Mouse (Mus musculus): Measurements from ENCODE around the gene Hspa12b. TPM values are rescaled to one million over a fixed set of nuclear protein-coding genes. Genes with fewer than 3 reads are reported as not detected.
"Not testable (repeated sequence)": the region's sequence is repeated elsewhere in the genome, so short reads cannot be mapped to it uniquely, and the experiment has no call there.

Gene Hspa12b
- 1 to 10 TPM; 9.0 to 9.7 TPM for total RNA-seq (2021)

DNA sequence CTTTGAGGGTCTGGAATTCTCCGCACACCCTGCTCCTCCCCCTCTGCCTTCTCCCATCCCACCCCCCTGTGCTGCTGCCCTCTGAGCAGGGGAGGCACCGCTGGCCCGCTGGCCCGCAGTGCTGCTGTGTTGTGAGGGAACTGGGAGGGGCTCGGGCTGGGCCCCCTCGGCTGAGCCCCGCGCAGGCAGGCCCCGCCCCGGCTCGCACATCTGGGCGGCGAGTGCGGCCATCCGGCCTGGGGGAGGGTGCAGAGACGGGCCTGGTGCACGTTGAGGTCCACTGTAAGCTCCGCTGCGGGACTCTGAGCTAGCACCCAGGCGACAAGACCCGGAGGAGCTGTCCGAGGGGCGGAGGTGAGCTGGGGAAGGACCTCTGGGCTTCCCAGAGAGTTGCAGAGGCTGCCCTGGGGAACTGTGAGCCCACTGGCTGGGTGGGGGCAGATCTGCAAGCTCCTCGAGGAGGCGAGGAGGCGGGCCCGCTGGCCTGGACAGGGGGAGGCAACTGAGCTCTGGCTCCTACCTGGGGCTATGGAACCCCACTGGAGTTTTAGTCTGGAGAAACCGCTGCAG, at the start of gene Hspa12b:
Gene Hspa12b, plus strand, starts transcription at position 120 of the 570 bp plus-strand sequence.
- intact Hi-C loops (cut with DNase I) = no loop called here
- no peak for DNase-seq

DNA sequence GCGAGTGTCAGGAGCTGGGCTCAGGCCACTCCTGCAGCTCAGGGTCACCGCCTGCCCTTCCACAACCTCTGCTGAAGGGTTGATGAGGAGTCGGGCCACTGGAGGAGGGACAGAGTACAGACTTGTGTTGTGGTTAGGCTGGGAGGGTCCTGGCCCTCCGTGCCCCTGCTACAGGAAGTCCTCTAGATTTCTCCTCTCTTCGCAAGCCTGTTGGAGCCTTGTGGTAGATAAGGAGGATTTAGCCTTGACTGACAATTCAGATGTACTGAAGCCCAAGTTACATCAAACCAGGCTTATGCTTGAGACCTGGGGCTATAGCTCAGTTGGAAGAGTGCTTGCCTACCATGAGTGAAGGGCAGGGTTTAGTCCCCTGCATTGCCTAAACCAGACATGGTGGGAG, 46.6 kb upstream of the Hspa12b start:
- intact Hi-C loops (cut with DNase I) = no loop called here
- DNase-seq = no peak

DNA sequence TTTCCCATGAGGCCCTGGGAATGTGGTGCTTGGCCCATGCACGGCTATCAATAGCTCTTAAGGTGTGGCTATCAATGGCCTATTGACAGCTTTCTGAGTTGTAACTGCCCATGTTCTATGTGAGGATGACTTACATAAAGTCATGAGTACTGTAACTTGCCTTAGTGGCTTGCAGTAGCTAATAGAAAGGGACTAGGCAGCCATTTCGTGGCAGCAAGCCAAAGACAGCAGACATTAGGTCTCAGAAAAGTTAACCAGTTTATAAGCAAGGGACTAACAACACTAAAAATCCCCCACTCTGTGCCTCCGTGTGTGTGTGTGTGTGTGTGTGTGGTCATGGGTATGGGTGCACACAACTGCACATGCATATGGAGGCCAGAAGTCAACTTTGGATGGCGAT, 42.9 kb upstream of the Hspa12b start:
- intact Hi-C loops (cut with DNase I) = no loop called here
- DNase-seq = no peak

DNA sequence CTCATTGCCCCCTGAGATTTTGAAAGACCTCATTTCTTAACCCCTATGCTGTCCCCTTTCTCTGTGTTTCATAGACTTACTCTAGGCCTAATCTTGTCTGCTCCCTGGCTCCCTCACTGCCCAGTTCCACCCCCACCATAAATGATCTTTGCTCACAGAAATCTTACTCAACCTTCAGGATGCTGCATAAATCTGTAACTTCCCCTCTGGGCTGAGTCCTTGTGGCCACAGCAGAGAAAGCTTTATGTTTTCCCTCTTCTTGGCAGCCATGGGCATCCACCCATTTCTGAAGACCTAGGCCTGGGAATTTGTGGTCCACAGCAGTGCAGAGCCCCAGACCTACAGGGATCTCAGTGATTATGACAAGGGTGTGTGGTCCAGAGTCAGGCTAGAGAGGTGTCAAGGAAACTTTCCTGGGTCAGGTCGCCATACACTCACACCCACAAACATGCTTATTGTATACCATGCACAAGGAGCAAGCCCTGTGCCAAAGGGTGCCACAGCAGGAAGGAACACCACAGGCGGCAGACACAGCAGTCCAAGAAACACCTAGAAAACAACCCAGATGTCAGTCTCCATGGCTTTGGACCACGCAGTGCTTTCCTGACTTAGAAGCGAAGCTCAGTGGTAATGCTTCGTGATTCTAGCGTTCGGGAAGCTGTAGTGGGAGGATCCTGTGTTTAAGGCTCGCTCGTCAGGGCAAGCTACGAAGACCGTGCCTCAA, 40.3 kb upstream of the Hspa12b start, which contains the start of gene Siglec1:
Gene Siglec1, minus strand, starts transcription at position 99 of the 724 bp plus-strand sequence.
- intact Hi-C loops (cut with DNase I) = loop anchor here (5.0 kb wide), 1 partner anchor 325 kb away; no protein-coding TSS in a partner anchor
- DNase-seq = no peak

DNA sequence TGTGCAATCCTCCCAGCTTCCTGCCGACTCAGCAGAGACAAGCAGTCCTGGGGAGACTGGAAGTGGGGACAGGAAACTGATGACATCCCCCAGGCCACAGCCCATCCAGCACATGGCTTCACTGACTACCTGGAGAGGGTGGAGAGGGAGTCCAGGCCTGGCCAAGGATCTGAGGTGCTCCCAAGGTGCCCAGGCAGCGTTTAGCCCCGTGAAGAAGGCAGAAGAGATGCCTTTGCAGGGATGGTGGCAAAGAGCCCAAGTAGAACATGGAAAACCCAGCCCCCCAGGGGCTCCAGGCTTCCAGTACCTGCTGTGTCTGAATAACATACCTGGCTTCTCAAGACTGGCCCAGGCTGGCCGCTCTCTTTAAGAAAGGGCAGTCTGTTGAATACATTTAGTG, 38.5 kb upstream of the Hspa12b start:
- DNase-seq = no peak
- intact Hi-C loops (cut with DNase I) = loop anchor here (5.0 kb wide), 1 partner anchor 324 kb away; no protein-coding TSS in a partner anchor

DNA sequence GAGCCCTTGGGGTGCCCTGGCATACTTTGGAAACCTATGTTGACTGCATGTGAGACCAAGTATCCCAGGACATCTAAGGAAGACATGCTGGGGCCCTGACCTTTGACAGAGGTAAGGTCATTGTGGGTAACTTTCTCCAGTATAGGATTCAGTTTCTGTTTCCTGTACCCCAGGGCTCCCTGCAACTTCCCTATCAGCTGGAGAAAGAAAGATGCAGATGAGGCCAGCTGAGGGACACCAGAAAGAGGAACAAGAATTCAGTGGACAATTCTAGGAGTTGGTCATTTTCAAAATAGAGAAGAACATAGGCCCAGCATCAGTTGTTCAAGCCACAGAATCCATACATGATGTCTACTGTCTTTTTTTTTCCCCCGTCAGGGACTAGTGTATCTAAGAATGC, 37.4 kb upstream of the Hspa12b start:
- intact Hi-C loops (cut with DNase I) = loop anchor here (5.0 kb wide), 1 partner anchor 323 kb away; no protein-coding TSS in a partner anchor
- no peak for DNase-seq

DNA sequence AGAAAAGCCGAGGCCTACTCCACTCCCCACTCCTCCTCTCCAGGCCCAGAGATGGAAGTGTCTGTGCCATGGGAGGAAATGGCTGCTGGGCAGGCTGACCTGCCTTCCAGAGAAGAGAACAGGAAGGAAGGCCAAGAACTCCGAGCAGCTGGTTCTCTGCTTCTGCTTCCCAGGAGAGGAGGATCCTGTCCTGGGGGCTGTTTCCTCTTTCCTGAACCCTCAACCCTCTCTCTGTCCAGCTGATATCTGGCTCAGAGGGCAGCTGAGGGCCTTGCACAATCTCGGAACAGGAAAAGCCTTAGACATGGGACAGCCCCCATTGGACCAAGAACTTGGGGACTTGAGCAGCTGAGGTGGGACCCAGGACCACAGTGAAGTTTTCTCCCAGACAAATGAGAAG, 36.2 kb upstream of the Hspa12b start:
- intact Hi-C loops (cut with DNase I) = no loop called here
- no peak for DNase-seq

DNA sequence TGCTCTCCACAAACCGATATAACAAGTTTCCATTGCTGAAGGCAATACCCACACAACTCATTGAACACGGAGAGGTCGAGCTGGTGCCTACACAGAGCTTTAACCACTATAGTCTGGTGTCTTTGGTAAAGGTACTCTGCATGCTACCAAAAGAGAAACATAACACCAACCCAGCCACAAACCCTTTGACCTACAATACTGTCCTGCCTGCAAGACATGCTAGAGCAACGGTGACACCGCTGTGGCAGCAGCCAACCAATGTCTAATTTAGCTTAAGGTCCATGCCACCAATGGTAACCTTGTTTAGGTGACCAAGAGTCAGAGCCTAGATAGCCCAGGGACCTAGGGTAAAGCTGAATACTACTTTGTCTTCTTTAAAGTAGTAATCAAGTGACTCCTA, 33.5 kb upstream of the Hspa12b start:
- no peak for DNase-seq
- intact Hi-C loops (cut with DNase I) = no loop called here

DNA sequence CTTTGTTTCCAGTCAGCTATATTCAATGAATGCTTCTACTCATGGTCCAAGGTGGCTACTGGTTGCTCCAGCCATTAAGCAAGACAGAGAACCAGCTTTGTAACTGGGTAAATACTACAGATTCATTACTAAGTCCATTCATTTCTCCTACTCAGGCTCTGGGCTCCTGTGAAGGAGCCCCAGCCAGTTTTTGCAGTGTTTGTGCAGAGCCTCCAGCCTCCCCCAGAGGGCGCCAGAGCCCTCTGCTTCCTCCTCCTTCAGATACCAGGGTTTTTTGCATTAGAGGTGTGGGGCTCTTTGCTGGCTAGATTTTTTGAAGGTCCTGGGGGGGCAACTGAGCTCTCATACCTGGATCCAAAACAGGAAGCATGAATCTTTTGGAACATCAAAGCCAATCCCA, 32.3 kb upstream of the Hspa12b start:
- intact Hi-C loops (cut with DNase I) = no loop called here
- DNase-seq = peak; percentile 69

DNA sequence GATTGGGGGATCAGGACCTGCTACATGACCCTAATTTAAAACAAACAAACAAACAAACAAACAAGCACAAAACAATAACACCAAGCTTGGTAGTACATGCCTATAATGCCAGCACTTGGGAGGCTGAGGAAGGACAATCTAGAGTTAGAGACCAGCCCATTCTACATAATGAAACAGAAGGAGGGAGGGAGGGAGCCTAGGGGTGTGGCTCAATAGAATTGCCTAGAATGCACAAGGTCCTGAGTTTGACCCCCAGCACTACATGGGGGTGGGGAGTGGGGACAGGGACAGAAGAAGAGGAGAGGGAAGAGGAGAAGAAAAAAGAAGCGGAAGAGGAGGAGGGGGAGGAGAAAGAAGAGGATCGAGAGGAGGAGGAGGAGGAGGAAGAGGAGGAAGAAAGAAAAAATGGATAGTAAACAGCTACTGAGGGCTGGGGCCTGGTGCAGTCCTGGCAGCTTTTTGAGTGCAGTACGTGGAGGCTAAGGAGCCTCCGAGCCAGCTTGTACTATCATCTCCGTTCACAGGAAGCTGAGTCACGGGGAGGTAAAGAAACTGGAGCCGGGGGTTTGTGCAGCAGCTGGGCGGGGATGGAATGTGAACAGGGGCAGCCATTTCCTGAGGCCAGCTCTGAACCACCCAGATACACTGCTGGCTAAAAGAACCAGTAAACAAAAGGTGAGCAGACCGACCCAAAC, 30.8 kb upstream of the Hspa12b start:
- DNase-seq = no peak
- intact Hi-C loops (cut with DNase I) = no loop called here

DNA sequence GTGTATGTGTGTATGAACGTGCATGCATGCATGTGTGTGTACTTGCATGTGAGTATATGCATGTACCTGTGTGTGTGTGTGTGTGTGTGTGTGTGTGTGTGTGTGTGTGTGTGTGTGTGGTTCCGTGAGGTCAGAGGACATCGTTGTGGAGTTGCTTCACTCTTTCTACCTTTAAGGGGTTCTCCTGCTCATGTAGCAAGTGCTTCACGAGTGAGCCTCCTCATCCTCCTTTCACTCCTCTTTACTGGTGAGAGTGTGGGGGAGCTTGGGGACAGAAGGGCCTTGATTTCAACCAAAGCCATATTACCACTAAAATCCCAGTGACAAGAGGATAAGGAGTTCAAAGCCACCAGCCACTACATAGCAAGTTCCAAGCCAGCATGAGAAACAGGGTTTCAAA, 30.0 kb upstream of the Hspa12b start:
- DNase-seq = no peak
- intact Hi-C loops (cut with DNase I) = no loop called here

DNA sequence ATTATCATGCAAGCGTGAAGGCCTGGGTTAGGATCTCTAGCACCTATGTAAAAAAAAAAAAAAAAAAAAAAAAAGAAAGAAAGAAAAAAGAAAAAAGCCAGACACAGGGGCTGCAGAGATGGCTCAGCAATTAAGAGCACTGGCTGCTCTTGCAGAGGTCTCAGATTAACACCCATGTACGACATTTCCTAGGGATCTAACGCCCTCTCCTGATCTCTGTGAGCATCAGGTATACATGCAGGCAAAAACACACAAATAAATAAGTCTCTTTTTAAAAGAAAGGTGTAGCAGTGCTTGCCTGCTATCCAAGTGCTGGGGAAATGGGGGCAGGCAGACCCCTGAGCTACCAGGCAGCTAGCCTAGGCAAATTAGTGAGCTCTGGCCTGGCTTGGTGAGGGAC, 25.6 kb upstream of the Hspa12b start:
- no peak for DNase-seq
- intact Hi-C loops (cut with DNase I) = no loop called here

DNA sequence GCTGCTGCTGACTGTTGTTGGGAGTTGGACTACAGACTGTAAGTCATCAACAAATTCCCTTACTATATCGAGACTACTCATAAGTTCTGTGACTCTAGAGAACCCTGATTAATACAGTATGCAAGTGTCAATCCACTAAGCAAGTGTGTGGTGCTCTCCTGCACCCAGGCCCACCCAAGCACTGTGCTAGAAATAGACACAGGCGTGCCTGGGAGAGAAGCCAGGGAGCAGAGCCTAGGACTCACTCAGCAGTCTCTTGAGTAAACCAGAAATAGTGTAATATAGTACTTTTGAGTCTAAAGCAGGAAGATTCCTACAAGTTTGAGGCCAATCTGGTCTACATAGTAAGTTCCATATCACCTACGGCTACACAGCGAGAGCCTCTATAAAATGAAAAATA, 23.1 kb upstream of the Hspa12b start:
- DNase-seq = no peak
- intact Hi-C loops (cut with DNase I) = no loop called here

DNA sequence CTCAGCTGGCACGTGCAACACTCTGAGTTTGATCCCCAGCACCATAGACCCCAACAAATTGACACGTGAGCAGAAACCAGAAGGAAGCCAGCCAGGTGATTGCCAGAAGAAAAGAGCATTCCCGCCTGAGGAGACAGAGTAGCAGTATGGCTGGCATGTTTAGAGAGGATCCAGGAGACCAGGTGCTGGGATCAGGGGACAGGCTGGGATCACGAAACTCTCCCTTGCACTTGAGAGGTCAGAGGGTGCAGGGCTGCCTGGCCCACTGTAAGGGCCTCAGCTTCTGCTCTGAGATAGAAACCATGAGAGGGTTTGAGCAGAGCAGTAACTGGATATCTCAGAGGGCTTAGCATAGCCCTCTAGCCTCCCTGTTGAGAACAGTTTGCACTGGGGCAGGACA, 22.0 kb upstream of the Hspa12b start:
- DNase-seq; intact Hi-C loops (cut with DNase I): not testable (repeated sequence)

DNA sequence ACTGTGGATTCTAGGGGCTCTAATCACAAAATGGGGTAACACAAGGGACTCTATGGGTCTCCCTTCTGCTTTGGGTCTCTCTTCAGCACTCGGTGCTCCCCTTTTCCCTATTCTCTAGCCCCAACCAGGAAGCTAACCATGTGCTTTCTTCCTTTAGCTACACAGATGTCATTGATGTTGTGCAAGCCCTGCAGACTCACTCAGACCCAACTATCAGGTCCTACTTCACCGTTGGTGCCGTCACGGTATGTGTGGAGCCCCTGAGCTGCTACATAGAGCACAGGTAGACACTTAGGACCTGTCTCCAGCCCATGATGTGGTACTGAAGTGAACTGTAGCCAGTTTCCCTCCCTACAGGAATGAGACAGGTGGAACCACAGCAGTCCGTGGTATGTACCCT, 21.1 kb upstream of the Hspa12b start:
- intact Hi-C loops (cut with DNase I) = no loop called here

DNA sequence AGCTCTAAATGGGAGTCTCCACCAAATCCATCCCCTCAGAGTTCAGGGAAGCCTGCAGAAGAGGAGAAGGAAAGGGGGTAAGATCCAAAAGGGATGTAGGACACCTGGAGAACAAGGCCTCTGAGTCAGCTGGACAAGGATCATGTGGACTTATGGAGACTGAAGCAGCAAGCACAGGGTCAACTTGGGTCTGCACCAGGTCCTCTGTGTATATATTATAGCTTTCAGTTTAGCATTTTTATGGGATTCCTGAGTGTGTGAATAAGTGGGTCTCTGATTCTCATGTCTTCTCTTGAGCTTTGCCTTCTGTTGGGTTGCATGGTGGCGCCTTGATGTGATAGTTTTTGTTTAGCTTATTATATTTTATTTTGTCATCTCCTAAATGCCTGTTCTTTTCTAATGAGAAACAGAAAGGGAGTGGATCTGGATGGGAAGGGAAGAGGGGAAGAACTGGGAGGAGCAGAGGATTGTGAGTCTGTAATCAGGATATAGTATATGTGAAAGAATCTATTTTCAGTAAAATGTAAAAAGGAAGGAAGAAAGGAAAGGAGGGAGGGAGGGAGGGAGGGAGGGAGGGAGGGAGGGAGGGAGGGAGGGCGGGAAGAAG, 8.0 kb upstream of the Hspa12b start:
- intact Hi-C loops (cut with DNase I) = no loop called here
- no peak for DNase-seq

More for the DNA sequence above, 21.1 kb upstream of the Hspa12b start:
- no peak for DNase-seq

DNA sequence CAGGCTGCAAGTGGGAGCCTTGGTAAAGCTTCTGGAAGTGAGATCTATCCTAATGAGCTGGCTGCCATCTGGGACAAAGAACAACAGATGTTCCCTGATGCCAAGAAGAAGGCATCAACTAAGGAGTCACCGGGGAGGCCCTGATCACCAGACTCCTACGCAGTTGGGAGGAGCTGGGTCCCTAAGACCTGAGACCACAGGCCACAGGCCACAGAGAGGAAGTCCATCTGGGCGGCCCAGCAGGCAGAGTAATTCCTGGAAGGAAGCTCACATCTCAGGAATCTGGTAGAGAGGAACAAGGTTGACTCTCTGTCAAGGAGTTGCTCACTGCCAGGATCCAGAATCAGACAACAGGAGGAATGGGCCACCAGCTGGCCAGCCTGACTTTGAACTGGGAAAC, 2.9 kb upstream of the Hspa12b start:
- intact Hi-C loops (cut with DNase I) = no loop called here
- DNase-seq = no peak

DNA sequence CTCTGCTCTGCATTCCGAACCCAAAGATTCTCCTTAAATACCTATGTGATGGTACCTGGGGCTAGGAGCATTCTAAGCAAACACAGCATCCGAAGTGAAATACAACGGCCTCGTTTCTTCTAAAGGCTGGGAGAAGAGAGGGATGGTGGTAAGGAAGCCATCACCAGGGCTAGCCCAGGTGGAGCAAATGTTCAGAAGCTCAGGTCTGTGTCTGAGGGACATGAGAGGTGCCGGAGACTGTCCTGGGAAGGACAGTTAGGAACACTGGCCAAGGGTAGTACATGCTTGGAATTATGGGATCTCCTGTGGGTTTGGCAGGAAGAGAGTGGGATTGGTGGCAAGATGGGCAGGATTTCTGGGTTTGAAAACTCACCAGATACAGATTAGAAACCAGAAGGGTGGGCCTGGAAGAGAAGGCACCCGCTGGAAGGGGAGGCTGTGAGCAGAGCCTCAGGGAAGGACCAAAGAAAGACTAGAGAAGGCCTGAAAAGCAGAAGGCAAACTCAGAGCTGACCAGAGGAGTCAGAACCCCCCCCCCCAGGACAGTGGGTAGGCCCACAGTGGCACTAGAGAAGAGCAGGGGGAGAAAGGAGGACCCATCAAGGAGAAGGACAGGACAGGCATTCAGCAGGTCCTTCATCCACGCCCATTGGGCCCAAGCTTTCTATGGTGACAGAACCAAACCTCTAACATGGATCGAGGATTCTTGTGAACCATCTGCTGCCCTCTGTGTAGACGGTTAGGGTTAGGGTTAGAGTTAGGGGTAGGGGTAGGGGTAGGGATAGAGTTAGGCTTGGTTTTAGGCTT, 1.7 kb upstream of the Hspa12b start:
- intact Hi-C loops (cut with DNase I) = no loop called here
- no peak for DNase-seq

DNA sequence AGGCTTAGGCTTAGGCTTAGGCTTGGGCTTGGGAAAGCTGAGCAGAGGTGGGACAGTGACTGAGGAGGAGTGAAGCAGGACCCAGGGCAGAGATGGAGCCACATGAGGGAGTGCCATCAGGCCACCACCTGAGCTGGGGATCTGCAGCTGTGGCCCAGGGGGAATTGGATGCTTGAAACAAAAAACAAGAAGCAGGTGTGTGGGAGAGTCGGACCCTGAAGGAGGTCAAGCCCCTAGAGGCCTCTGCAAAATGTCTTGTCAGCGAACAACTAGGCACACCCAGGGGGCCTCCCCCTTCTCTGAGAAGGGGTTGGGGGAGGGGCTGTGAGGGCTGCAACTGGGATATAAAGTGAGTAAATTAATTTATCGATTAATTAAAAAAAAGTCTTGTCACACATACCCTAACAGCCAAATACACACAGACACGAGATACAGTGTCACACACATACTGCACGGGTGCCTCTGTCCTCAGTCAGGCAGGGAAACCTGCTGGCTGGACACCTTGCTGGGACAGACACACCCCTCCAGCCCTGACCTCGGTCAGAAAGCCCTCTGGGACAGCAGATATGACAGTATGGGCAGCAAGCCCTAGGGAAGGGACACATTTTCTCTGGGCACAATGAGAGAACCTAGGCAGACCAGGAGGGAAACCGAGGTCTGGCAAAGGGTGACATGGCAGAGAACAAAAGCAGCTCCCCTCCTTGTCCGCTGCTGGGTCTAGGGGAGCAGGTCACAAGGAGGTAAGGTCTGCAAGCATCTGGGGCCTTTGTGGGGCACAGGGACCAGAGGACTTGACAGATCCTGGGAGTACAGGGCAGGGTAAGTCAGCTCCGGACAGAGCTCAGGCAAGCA, 890 bp upstream of the Hspa12b start:
- intact Hi-C loops (cut with DNase I) = no loop called here
- DNase-seq = no peak

DNA sequence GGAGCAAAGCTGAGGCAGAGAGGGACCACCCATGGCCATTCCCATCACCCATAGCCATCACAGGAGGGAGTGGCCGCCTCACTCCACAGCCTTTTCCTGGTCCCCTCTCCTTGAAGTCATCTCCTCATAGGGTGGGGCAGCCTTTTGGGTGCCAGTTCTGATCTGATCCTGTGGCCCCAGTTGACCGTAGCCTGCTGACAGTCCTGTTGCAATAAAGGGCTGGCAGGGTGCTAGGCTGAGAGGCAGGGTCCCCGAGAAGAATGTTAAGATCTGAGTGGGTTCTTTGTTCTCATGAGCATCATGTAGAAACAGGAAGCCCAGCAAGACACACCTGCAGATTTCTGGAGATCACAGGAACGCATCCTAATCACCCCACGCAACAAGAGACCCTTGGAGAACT, 1.1 kb downstream of the Hspa12b start:
- DNase-seq = no peak
- intact Hi-C loops (cut with DNase I) = no loop called here
